Mouse (Mus musculus): ENCODE data around the gene Arsa.

DNA sequence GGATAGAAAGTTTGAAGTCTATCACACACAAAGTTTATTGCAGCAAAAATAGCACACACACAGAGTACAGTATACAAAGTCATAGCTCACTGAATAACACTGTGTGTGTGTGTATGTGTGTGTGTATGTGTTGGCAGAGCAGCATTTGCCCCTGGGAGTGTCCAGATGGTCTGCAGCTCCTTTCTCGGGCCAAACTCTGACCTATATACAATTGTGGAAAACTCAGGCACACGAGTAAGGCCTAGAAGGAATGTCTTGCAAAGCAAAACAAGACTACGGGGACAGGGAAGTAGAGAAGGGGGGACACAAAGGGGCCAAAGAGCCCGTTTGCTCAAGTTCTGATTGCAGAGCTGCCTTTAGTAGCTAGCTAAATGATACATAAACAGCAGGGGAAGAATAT is 44.3 kb downstream of the Arsa start:
- no peak for TF ChIP-seq POLR2A (IDR thresholded peaks at IDR 0.05; ENCODE audit: control insufficient read depth, extremely low read depth, insufficient read depth, low read length, poor library complexity)
- no peak for TF ChIP-seq CTCF (IDR thresholded peaks at IDR 0.05; ENCODE audit: borderline replicate concordance, control insufficient read depth, extremely low read depth, insufficient read depth, low read length, poor library complexity)

Measured in thymus, adult 2 months (tissue).